Mouse (Mus musculus): ENCODE data around the gene Dbi. TPM values are rescaled to one million over a fixed set of nuclear protein-coding genes. Genes with fewer than 3 reads are reported as not detected.

Dbi gene
- polyA plus RNA-seq, 1 experiment from 2014 or later = 708 TPM

DNA sequence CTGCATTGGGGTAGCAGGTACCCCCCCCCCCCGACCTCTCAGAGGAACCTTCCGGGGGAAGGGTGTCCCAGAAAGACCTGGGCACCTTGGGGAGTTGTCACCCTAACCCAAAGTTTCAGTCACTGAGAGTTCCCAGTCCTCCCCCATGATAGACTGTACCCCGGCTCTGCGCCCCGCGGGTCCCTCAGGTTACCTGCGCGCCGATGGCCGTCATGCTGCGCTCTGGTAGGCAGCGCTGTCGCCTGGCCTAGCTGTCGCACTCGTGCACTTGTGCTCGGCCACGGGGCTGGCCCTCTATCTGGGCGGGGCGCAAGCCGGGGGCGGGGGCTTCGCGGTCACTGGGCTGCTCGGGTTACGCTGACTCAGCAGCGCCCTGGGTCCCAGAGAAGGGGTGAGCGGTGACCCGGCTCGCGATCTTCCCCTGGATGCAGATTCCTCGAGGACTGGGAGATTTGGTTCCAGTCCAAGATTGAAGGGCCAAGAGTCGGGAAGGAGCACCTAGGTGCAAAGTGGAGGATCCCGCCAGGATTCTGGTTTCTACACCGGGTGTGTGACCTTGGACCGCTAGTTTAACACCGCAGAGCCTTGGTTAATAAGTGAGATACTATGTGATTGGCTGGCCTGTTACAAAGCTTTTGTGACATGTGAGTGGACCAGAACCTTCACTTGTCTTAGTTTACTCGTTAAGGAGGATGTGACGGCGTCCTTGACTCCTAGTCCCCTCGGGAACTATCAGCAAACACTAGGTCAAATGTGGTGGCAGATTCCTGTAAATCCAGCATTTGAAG, 47.2 kb downstream of the Dbi start, which contains the start of gene Tmem37:
Tmem37 (minus strand) TSS at position 556 of the 788 bp plus-strand sequence.
- peak; percentile 93 for ATAC-seq (ENCODE audit: low FRiP score, low TSS enrichment)
- Histone ChIP-seq H3K9me3 (ENCODE audit: low read length) (no peaks in the 10 kb centered on the region), H3K27ac (ENCODE audit: low read length) (peak within 1 kb of the TSS; percentile 78), H3K4me2 (replicated peaks; ENCODE audit: low read depth, low read length) (peak within 1 kb of the TSS; percentile 92), H3K4me3 (ENCODE audit: low read length) (peak within 1 kb of the TSS; percentile 55), H3K9ac (replicated peaks; ENCODE audit: low read length) (peak within 1 kb of the TSS; percentile 65), H3K36me3 (ENCODE audit: insufficient read depth, low read length) (no peaks in the 10 kb centered on the region), H3K4me1 (ENCODE audit: insufficient read depth, low read length) (peaks cover 34% of the 10 kb centered on the region), H3K27me3 (ENCODE audit: insufficient read depth, low read length) (no peaks in the 10 kb centered on the region)
- WGBS = 1% methylated on average over 40 of the region's 40 CpGs

GRCm38 (mm10) chr1:120072900-120073299, 48.0 kb downstream of the Dbi start:
- Histone ChIP-seq H3K4me2 (replicated peaks; ENCODE audit: low read depth, low read length) (peak overlapping the region; percentile 92), H3K4me3 (ENCODE audit: low read length) (peak overlapping the region; percentile 55), H3K9ac (replicated peaks; ENCODE audit: low read length) (peak overlapping the region; percentile 65), H3K27me3 (ENCODE audit: insufficient read depth, low read length) (no peaks in the 10 kb centered on the region), H3K36me3 (ENCODE audit: insufficient read depth, low read length) (peaks cover under 1% of the 10 kb centered on the region; the same call in 1 of the 2 replicates), H3K4me1 (ENCODE audit: insufficient read depth, low read length) (peaks cover 29% of the 10 kb centered on the region), H3K27ac (ENCODE audit: low read length) (peak overlapping the region; percentile 78), H3K9me3 (ENCODE audit: low read length) (no peaks in the 10 kb centered on the region)
- ATAC-seq (ENCODE audit: low FRiP score, low TSS enrichment) = no peak
- WGBS = 5% methylated on average over 16 of the region's 16 CpGs

GRCm38 (mm10) chr1:120071133-120071532, 49.7 kb downstream of the Dbi start:
- peaks cover 27% of the 10 kb centered on the region for H3K4me1 ChIP-seq (ENCODE audit: insufficient read depth, low read length)
- H3K9me3 ChIP-seq (ENCODE audit: low read length) = no peaks in the 10 kb centered on the region
- H3K9ac ChIP-seq (replicated peaks; ENCODE audit: low read length) = no peak overlapping the region
- H3K4me2 ChIP-seq (replicated peaks; ENCODE audit: low read depth, low read length) = 0 out of 2 replicates have a peak overlapping the region, but pooled peaks have one; percentile 9
- H3K27me3 ChIP-seq (ENCODE audit: insufficient read depth, low read length) = no peaks in the 10 kb centered on the region
- H3K36me3 ChIP-seq (ENCODE audit: insufficient read depth, low read length) = peaks cover 5% of the 10 kb centered on the region; the same call in 1 of the 2 replicates
- no peak overlapping the region for H3K27ac ChIP-seq (ENCODE audit: low read length)
- ATAC-seq (ENCODE audit: low FRiP score, low TSS enrichment) = no peak
- 85% methylated on average over 4 of the region's 4 CpGs for WGBS
- no peak overlapping the region for H3K4me3 ChIP-seq (ENCODE audit: low read length)

GRCm38 (mm10) chr1:120070168-120070567, 50.7 kb downstream of the Dbi start:
- no peak overlapping the region for H3K4me2 ChIP-seq (replicated peaks; ENCODE audit: low read depth, low read length)
- H3K36me3 ChIP-seq (ENCODE audit: insufficient read depth, low read length) = peaks cover 5% of the 10 kb centered on the region; the same call in 1 of the 2 replicates
- H3K9me3 ChIP-seq (ENCODE audit: low read length) = no peaks in the 10 kb centered on the region
- H3K27ac ChIP-seq (ENCODE audit: low read length) = no peak overlapping the region
- no peak overlapping the region for H3K9ac ChIP-seq (replicated peaks; ENCODE audit: low read length)
- no peak for ATAC-seq (ENCODE audit: low FRiP score, low TSS enrichment)
- WGBS = 38% methylated on average over 6 of the region's 6 CpGs
- no peak overlapping the region for H3K4me3 ChIP-seq (ENCODE audit: low read length)
- peaks cover 28% of the 10 kb centered on the region for H3K4me1 ChIP-seq (ENCODE audit: insufficient read depth, low read length)
- H3K27me3 ChIP-seq (ENCODE audit: insufficient read depth, low read length) = no peaks in the 10 kb centered on the region

DNA sequence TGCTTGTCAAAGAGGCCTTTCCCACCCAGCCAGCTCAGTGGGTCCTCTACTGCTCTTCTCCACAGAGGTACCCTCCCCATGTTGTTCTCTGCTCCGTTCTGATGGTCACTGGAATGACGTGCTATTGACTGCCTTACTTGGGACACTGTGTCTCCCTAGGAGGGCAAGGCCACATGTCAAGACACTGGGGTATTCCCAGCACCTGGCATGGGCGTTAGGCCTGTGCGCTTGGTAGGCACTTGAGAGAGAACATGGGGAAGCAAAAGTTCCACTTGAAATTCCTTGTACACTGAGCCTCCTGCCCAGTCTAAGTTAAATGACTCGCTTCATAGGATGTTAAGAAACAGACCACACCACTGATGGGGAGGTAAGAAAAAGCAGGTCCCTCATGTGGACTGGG, 51.8 kb downstream of the Dbi start:
- no peak overlapping the region for H3K4me3 ChIP-seq (ENCODE audit: low read length)
- ATAC-seq (ENCODE audit: low FRiP score, low TSS enrichment) = no peak
- H3K4me1 ChIP-seq (ENCODE audit: insufficient read depth, low read length) = peaks cover 20% of the 10 kb centered on the region
- 85% methylated on average over 5 of the region's 5 CpGs for WGBS
- H3K36me3 ChIP-seq (ENCODE audit: insufficient read depth, low read length) = peaks cover 5% of the 10 kb centered on the region; the same call in 1 of the 2 replicates
- no peak overlapping the region for H3K4me2 ChIP-seq (replicated peaks; ENCODE audit: low read depth, low read length)
- H3K27ac ChIP-seq (ENCODE audit: low read length) = no peak overlapping the region
- H3K9me3 ChIP-seq (ENCODE audit: low read length) = no peaks in the 10 kb centered on the region
- no peak overlapping the region for H3K9ac ChIP-seq (replicated peaks; ENCODE audit: low read length)
- no peaks in the 10 kb centered on the region for H3K27me3 ChIP-seq (ENCODE audit: insufficient read depth, low read length)

DNA sequence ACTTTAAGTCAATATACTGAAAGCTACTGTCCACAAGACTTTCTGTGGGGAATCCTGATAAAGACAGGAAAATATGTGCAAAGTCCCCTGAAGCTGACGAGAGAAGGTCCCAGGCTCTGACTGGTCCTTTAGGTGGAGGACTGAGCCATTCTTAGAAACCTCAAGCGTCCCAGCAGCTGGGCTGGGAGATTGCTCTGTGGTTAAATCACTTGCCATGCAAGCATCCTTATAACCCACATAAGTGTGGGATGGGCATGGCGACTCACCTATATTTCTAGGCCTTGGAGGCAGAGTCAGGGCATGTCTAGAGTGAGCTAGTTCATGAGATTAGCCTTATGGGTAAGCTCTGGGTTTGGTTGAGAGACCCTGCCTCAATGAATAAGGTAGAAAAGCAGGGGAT, 54.3 kb downstream of the Dbi start:
- H3K4me3 ChIP-seq (ENCODE audit: low read length) = no peak overlapping the region
- peaks cover 3% of the 10 kb centered on the region; the same call in 1 of the 2 replicates for H3K4me1 ChIP-seq (ENCODE audit: insufficient read depth, low read length)
- no peaks in the 10 kb centered on the region for H3K9me3 ChIP-seq (ENCODE audit: low read length)
- no peak for ATAC-seq (ENCODE audit: low FRiP score, low TSS enrichment)
- H3K9ac ChIP-seq (replicated peaks; ENCODE audit: low read length) = no peak overlapping the region
- H3K27me3 ChIP-seq (ENCODE audit: insufficient read depth, low read length) = no peaks in the 10 kb centered on the region
- peaks cover 5% of the 10 kb centered on the region; the same call in 1 of the 2 replicates for H3K36me3 ChIP-seq (ENCODE audit: insufficient read depth, low read length)
- no peak overlapping the region for H3K4me2 ChIP-seq (replicated peaks; ENCODE audit: low read depth, low read length)
- WGBS = 89% methylated on average over 3 of the region's 3 CpGs
- no peak overlapping the region for H3K27ac ChIP-seq (ENCODE audit: low read length)

- 78% methylated on average over 8 of the region's 8 CpGs for WGBS
- Histone ChIP-seq H3K36me3 (ENCODE audit: insufficient read depth, low read length) (peaks cover 5% of the 10 kb centered on the region; the same call in 1 of the 2 replicates), H3K27ac (ENCODE audit: low read length) (no peak overlapping the region), H3K4me2 (replicated peaks; ENCODE audit: low read depth, low read length) (no peak overlapping the region), H3K9ac (replicated peaks; ENCODE audit: low read length) (no peak overlapping the region), H3K4me3 (ENCODE audit: low read length) (no peak overlapping the region), H3K4me1 (ENCODE audit: insufficient read depth, low read length) (peaks cover 3% of the 10 kb centered on the region; the same call in 1 of the 2 replicates), H3K9me3 (ENCODE audit: low read length) (no peaks in the 10 kb centered on the region), H3K27me3 (ENCODE audit: insufficient read depth, low read length) (no peaks in the 10 kb centered on the region)
- no peak for ATAC-seq (ENCODE audit: low FRiP score, low TSS enrichment)
These were observed 54.7 kb downstream of the Dbi start for GRCm38 (mm10) chr1:120066159-120066558.

- 88% methylated on average over 11 of the region's 11 CpGs for WGBS
- Histone ChIP-seq H3K9me3 (ENCODE audit: low read length) (no peaks in the 10 kb centered on the region), H3K27ac (ENCODE audit: low read length) (no peak overlapping the region), H3K4me1 (ENCODE audit: insufficient read depth, low read length) (peaks cover 3% of the 10 kb centered on the region; the same call in 1 of the 2 replicates), H3K4me3 (ENCODE audit: low read length) (no peak overlapping the region), H3K27me3 (ENCODE audit: insufficient read depth, low read length) (no peaks in the 10 kb centered on the region), H3K4me2 (replicated peaks; ENCODE audit: low read depth, low read length) (no peak overlapping the region), H3K36me3 (ENCODE audit: insufficient read depth, low read length) (peaks cover 5% of the 10 kb centered on the region; the same call in 1 of the 2 replicates), H3K9ac (replicated peaks; ENCODE audit: low read length) (no peak overlapping the region)
- no peak for ATAC-seq (ENCODE audit: low FRiP score, low TSS enrichment)
These were observed 56.7 kb downstream of the Dbi start for GRCm38 (mm10) chr1:120064036-120064682.
